Mouse (Mus musculus) stomach, postnatal 0 days (tissue): ENCODE results near the gene Rpl15. TPM values are rescaled to one million over a fixed set of nuclear protein-coding genes. Genes with fewer than 3 reads are reported as not detected.
"Not testable (repeated sequence)": the region's sequence is repeated elsewhere in the genome, so short reads cannot be mapped to it uniquely, and the experiment has no call there.

Experiments
- ATAC-seq: fragments of 200-750 bp; cut with Nextera tagmentation; 2 replicates; pipeline ENCODE4 v1.8.0; 2017; ENCODE audit not compliant: low FRiP score, low TSS enrichment
- DNase-seq: peaks from one replicate; pipeline ENCODE4 v3.0.0-alpha.2; 2016; ENCODE audit warnings: low spot score
- H3K27ac ChIP-seq: fragments of 300-500 bp; sonication (generic); replicated peaks from 2 replicates; pipeline ENCODE4 v1.5.1; 2014; ENCODE audit warnings: mild to moderate bottlenecking, control low read depth
- H3K27me3 ChIP-seq: fragments of 300-500 bp; sonication (generic); 2 replicates; pipeline ENCODE4 v1.6.1; 2014; ENCODE audit warnings: low read length; ENCODE audit not compliant: control insufficient read depth, insufficient read depth
- H3K36me3 ChIP-seq: fragments of 300-500 bp; sonication (generic); 2 replicates; pipeline ENCODE4 v1.6.1; 2014; ENCODE audit warnings: low read length, mixed read lengths; ENCODE audit not compliant: control insufficient read depth, insufficient read depth
- H3K4me1 ChIP-seq: fragments of 300-500 bp; sonication (generic); replicated peaks from 2 replicates; pipeline ENCODE4 v1.6.1; 2014; ENCODE audit warnings: antibody characterized with exemption; ENCODE audit not compliant: control insufficient read depth, insufficient read depth
- H3K4me2 ChIP-seq: fragments of 300-500 bp; sonication (generic); replicated peaks from 2 replicates; pipeline ENCODE4 v1.6.1; 2014; ENCODE audit warnings: low read depth, mild to moderate bottlenecking, control low read depth, moderate library complexity
- H3K4me3 ChIP-seq: fragments of 300-500 bp; sonication (generic); 2 replicates; pipeline ENCODE4 v1.5.1; 2014; ENCODE audit warnings: low read depth, low read length, control low read depth
- H3K9ac ChIP-seq: fragments of 300-500 bp; sonication (generic); 2 replicates; pipeline ENCODE4 v1.6.1; 2014; ENCODE audit warnings: mild to moderate bottlenecking, low read length, control low read depth, mixed read lengths
- H3K9me3 ChIP-seq: fragments of 300-500 bp; sonication (generic); 2 replicates; pipeline ENCODE4 v1.6.1; 2016; ENCODE audit warnings: low read length; ENCODE audit not compliant: control insufficient read depth
- CTCF ChIP-seq: IDR thresholded peaks from 2 replicates; pipeline ENCODE4 v1.5.1; 2016; ENCODE audit warnings: antibody characterized with exemption, low read depth, mild to moderate bottlenecking, moderate library complexity
- EP300 ChIP-seq: optimal IDR thresholded peaks from 2 replicates; pipeline ENCODE3; 2016; ENCODE audit warnings: antibody characterized with exemption
- WGBS: fragments of 180-500 bp; shearing (Covaris S2); extraction: QIAGEN DNeasy Blood & Tissue Kit; methylation state at CpG from one replicate; pipeline ENCODE4 v1.1.7; 2014; 5-methylcytosine and 5-hydroxymethylcytosine counted together
- polyA plus RNA-seq: library from polyadenylated mRNA; unstranded; fragments of >200 nt; fragmentation: Nextera tagmentation; extraction: Ambion mirVana; gene quantifications from 2 replicates; pipeline ENCODE4 v1.2.1, GENCODE M21; 2015

The Rpl15 gene
- polyA plus RNA-seq, 1 experiment from 2014 or later: 389 TPM

GRCm38 (mm10) chr14:18271666-18272065 lies 475 bp upstream of the Rpl15 start:
- TF ChIP-seq CTCF (no peak), EP300 (no peak)
- ATAC-seq (no peak), DNase-seq (peak; percentile 16)
- H3K4me3 ChIP-seq: peak overlapping the region; percentile 94
- WGBS: 1% methylated on average over 6 of the region's 7 CpGs
- H3K9ac ChIP-seq: peak overlapping the region; percentile 69; the same call in 1 of the 2 replicates
- H3K36me3 ChIP-seq: no peaks in the 10 kb centered on the region
- H3K9me3 ChIP-seq: no peaks in the 10 kb centered on the region
- no peaks in the 10 kb centered on the region for H3K4me1 ChIP-seq
- H3K27me3 ChIP-seq: no peaks in the 10 kb centered on the region
- peak overlapping the region; percentile 51 for H3K4me2 ChIP-seq
- no peak overlapping the region; the same call in 1 of the 2 replicates for H3K27ac ChIP-seq

DNA sequence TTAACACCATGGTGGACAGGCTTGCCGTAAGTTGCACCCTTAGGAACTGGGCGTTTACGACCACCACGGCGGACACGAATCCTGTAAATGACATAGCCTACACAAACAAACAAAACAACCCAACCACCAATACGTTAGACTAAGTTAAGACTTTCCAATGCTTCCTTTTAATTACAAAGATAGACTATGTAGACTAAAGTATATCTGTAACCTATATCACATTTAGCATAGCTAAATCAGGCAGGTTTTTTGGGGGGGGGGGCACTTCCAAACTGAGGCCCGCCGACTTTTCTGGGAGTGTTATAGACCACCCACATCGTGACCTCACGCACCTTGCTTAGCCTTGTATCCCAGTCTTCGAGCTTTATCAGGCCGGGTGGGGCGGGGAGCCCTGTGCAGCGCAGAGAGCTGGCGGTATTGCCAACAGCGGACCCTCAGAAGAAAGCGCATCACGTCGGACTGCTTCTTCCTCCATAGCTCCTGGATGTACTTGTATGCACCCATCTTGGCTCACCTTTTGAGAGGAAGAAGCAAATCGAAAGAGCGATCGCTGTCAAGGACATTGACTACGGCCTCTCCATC lies 1.2 kb downstream of the Rpl15 start:
- not testable (repeated sequence) for H3K4me1 ChIP-seq, H3K9me3 ChIP-seq, H3K27me3 ChIP-seq, H3K36me3 ChIP-seq, ATAC-seq
- peak overlapping the region; percentile 94 for H3K4me3 ChIP-seq
- peak overlapping the region; percentile 63 for H3K4me2 ChIP-seq
- DNase-seq: peak; percentile 22
- peak overlapping the region; percentile 90 for H3K27ac ChIP-seq
- under 1% methylated on average over 19 of the region's 24 CpGs for WGBS
- H3K9ac ChIP-seq: peak overlapping the region; percentile 98

GRCm38 (mm10) chr14:18263427-18263826 lies 7.8 kb downstream of the Rpl15 start:
- ATAC-seq (no peak), DNase-seq (no peak)
- no peak overlapping the region for H3K27ac ChIP-seq
- H3K4me3 ChIP-seq: no peak overlapping the region
- H3K4me1 ChIP-seq: no peaks in the 10 kb centered on the region
- no peaks in the 10 kb centered on the region for H3K36me3 ChIP-seq
- no peak overlapping the region for H3K9ac ChIP-seq
- no peaks in the 10 kb centered on the region for H3K27me3 ChIP-seq
- H3K9me3 ChIP-seq: no peaks in the 10 kb centered on the region
- no peak overlapping the region for H3K4me2 ChIP-seq
- TF ChIP-seq EP300 (no peak), CTCF (no peak)
- 32% methylated on average over 4 of the region's 4 CpGs for WGBS

- TF ChIP-seq EP300: no peak
- TF ChIP-seq CTCF: 0 out of 2 replicates have a peak, but pooled peaks have one; percentile 6
- Histone ChIP-seq H3K4me3 (no peak overlapping the region), H3K9me3 (no peaks in the 10 kb centered on the region), H3K27ac (no peak overlapping the region), H3K9ac (no peak overlapping the region), H3K27me3 (no peaks in the 10 kb centered on the region), H3K4me1 (no peaks in the 10 kb centered on the region), H3K36me3 (no peaks in the 10 kb centered on the region), H3K4me2 (no peak overlapping the region)
- WGBS: 80% methylated on average over 3 of the region's 3 CpGs
- ATAC-seq (no peak), DNase-seq (no peak)
Observed at GRCm38 (mm10) chr14:18261203-18261602, 10.0 kb downstream of the Rpl15 start.

DNA sequence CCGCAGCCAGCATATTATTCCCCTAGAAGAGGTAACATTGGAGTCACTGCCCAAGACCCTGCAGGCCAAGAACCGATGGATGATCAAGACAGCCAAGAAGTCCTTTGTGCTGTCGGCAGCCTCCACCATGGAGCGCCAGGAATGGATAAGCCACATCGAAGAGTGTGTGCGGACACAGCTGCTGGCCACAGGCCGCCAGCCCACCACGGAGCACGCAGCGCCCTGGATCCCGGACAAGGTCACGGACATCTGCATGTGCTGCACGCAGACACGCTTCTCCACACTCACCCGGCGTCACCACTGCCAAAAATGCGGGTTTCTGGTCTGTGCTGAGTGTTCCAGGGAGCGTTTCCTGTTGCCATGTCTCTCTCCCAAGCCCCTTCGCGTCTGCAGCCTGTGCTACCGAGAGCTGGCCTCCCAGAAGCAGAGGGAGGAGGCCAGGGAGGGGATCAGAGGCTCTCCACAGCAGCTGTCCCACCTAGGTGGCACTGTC lies 28.5 kb downstream of the Rpl15 start:
- Histone ChIP-seq H3K4me3 (no peak overlapping the region), H3K9me3 (no peaks in the 10 kb centered on the region), H3K27me3 (no peaks in the 10 kb centered on the region), H3K4me2 (no peak overlapping the region), H3K9ac (no peak overlapping the region), H3K36me3 (no peaks in the 10 kb centered on the region), H3K27ac (no peak overlapping the region), H3K4me1 (no peaks in the 10 kb centered on the region)
- WGBS: 83% methylated on average over 21 of the region's 21 CpGs
- TF ChIP-seq CTCF (no peak), EP300 (no peak)
- DNase-seq (no peak), ATAC-seq (no peak)

DNA sequence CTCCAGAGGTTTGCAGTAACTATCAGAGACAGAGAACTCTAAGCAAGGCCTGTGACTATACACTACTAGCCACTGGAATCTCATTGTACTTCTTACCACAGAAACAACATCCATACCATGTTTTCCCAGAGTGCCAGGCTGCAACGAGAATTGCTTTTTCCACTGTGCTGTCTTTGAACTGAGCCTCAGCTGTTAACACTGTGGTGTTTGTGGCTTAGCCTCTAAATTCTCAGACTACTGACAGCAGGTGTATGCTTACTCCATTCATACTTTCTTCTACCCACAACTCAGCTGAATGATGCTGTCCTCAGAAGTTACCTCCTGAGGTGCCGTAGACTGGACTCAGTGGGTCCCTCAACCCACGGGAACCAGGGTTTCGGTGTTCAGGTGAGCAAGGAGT lies 29.4 kb downstream of the Rpl15 start:
- Histone ChIP-seq H3K9ac (no peak overlapping the region), H3K36me3 (no peaks in the 10 kb centered on the region), H3K27ac (no peak overlapping the region), H3K4me3 (no peak overlapping the region), H3K4me1 (no peaks in the 10 kb centered on the region), H3K4me2 (no peak overlapping the region), H3K27me3 (no peaks in the 10 kb centered on the region), H3K9me3 (no peaks in the 10 kb centered on the region)
- DNase-seq (no peak), ATAC-seq (no peak)
- no peak for TF ChIP-seq EP300
- no peak for TF ChIP-seq CTCF
- 87% methylated on average over 4 of the region's 4 CpGs for WGBS
